Mouse (Mus musculus) urinary bladder, postnatal 14 days (tissue): ENCODE results near the gene D130043K22Rik.

Source experiments
- DNase-seq: peaks from one replicate; pipeline ENCODE4 v3.0.0; 2021; ENCODE audit warnings: low spot score

Gene D130043K22Rik

GRCm38 (mm10) chr13:24844983-24845955 is at the start of gene D130043K22Rik:
D130043K22Rik (plus strand) TSS chr13:24845135.
- peak; percentile 28 for DNase-seq

GRCm38 (mm10) chr13:24798686-24799085 is 46.2 kb upstream of the D130043K22Rik start:
- DNase-seq = no peak

GRCm38 (mm10) chr13:24799378-24799777 is 45.6 kb upstream of the D130043K22Rik start:
- no peak for DNase-seq

GRCm38 (mm10) chr13:24799925-24800673 is 44.8 kb upstream of the D130043K22Rik start:
- DNase-seq = peak; percentile 30

- DNase-seq = peak; percentile 98
Measured at GRCm38 (mm10) chr13:24800674-24801307, 44.1 kb upstream of the D130043K22Rik start.

GRCm38 (mm10) chr13:24801308-24801921 is 43.5 kb upstream of the D130043K22Rik start, which contains the start of gene BC005537:
BC005537 (plus strand) TSS chr13:24801657.
- DNase-seq = peak; percentile 43

- peak; percentile 18 for DNase-seq
Measured at GRCm38 (mm10) chr13:24802131-24802691, 42.7 kb upstream of the D130043K22Rik start.

- no peak for DNase-seq
Measured at GRCm38 (mm10) chr13:24803196-24803595, 41.7 kb upstream of the D130043K22Rik start.

- DNase-seq = no peak
Measured at GRCm38 (mm10) chr13:24806079-24806478, 38.9 kb upstream of the D130043K22Rik start.

- no peak for DNase-seq
Measured at GRCm38 (mm10) chr13:24812521-24812920, 32.4 kb upstream of the D130043K22Rik start.

GRCm38 (mm10) chr13:24814616-24815015 is 30.3 kb upstream of the D130043K22Rik start:
- DNase-seq = no peak

GRCm38 (mm10) chr13:24816125-24817092 is 28.5 kb upstream of the D130043K22Rik start:
- DNase-seq = no peak

- no peak for DNase-seq
Measured at GRCm38 (mm10) chr13:24819931-24820330, 25.0 kb upstream of the D130043K22Rik start.

GRCm38 (mm10) chr13:24822663-24823343 is 22.1 kb upstream of the D130043K22Rik start:
- DNase-seq = no peak

- no peak for DNase-seq
Measured at GRCm38 (mm10) chr13:24824647-24825046, 20.3 kb upstream of the D130043K22Rik start.

- DNase-seq = no peak
Measured at GRCm38 (mm10) chr13:24825587-24825986, 19.3 kb upstream of the D130043K22Rik start.

- DNase-seq = no peak
Measured at GRCm38 (mm10) chr13:24826116-24826515, 18.8 kb upstream of the D130043K22Rik start.

- DNase-seq = no peak
Measured at GRCm38 (mm10) chr13:24830756-24831352, 14.1 kb upstream of the D130043K22Rik start.
